Mouse (Mus musculus): Measurements from ENCODE around the gene Cdsn. TPM values are rescaled to one million over a fixed set of nuclear protein-coding genes. Genes with fewer than 3 reads are reported as not detected.

The Cdsn gene
- total RNA-seq, 2 experiments from 2014 or later: 0.25 TPM; not detected in 1

DNA sequence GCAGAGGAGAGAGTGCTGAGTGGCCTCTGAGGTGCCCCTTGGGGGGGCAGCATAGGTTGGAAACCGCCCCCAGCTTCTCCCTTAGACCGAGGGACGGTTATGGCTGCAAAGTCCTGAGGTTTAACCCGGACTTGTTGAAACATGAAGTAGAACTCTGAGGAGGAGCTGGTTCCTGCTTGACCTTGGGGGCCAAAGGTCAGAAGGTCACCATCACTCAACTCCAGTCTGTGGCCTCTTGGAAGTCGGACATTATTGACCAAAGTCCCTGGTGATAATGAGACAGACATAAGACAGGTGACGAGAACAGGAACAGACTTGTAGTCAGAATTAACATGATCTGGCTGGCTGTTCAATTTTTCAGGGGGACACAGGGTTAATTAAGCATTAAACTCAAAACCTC, 37.2 kb upstream of the Cdsn start:
- Histone ChIP-seq H3K4me3 (no peak overlapping the region), H3K27ac (no peak overlapping the region)
- DNase-seq (ENCODE audit: low spot score in 2 of 2): no peak
- TF ChIP-seq CTCF (conservative IDR thresholded peaks at IDR 0.05): no peak

- no peak for TF ChIP-seq CTCF (conservative IDR thresholded peaks at IDR 0.05)
- DNase-seq (ENCODE audit: low spot score in 2 of 2): no peak
- peak overlapping the region; percentile 71 for H3K4me3 ChIP-seq
- no peak overlapping the region for H3K27ac ChIP-seq
Observed at GRCm38 (mm10) chr17:35515911-35516640, 35.9 kb upstream of the Cdsn start.

DNA sequence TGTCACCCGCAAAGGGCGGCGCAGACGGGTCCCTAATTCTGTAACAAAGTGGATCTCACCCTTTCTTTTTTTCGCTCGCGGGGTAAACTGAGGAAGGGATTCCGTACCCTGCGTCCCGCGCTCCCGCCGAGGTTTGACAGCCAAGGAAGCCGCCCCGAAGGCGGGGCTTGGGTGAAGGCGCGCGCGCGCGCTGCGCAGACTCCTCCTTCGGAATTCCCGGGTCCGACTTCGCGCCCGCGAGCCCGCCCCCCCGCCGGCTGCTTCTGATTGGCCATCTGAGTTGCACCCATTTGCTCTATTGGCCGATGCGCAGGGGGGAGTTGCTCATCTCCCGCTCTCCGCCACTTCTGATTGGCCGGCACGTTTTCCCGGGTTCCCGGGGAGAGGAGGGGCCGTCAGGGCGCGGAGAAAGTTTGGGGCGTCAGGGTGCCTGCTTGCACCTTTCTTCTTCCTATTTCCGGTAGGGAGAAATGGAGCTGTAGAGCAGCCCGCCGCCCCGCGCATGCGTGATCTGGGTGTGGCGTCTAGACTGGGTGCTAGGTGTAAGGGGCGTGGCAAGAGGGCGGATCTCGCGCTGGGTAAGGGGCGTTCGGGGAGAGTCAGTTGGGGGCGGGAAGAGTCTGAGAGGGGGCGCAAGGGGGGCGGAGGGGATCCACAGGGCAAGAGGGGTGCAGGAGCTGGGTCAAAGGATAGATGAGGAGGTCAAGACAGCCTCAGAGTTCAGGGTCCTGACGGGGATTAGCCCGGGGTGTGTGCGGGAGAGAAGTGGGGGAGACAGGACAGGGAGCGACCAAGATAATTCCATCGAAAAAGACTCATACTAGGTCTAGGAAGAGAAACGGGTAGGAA, 35.1 kb upstream of the Cdsn start, which contains the start of the genes Tcf19 and Cchcr1:
Gene Tcf19, minus strand, starts transcription at position 173 of the 849 bp plus-strand sequence.
Gene Cchcr1, plus strand, starts transcription at position 449 of the 849 bp plus-strand sequence.
- Histone ChIP-seq H3K27ac (no peak within 1 kb of the TSS), H3K4me3 (peak within 1 kb of the TSS; percentile 71)
- peak; percentile 35 for TF ChIP-seq CTCF (conservative IDR thresholded peaks at IDR 0.05)
- DNase-seq (ENCODE audit: low spot score in 2 of 2): peak; percentile 94 to 96

DNA sequence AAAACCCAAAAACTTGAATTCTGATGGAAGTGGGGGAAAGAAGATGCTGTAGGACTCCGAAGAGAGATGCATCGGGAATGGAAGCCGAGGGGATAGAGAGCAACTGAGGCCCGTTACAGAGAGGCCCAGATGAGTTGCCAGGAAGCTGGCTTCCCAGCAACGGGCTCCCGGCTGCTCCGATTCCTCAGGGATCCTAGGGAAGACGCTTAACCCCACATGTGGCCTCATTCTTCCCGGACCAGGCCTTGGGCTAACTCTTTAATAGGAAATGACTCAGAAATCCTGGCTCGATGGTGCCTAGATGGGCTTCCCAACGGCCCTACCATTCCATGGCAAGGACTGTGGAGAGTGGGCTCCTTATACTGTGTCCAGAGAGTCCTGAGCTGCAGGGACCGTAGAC, 34.4 kb upstream of the Cdsn start:
- DNase-seq (ENCODE audit: low spot score in 2 of 2): no peak
- no peak overlapping the region for H3K27ac ChIP-seq
- H3K4me3 ChIP-seq: peak overlapping the region; percentile 71
- TF ChIP-seq CTCF (conservative IDR thresholded peaks at IDR 0.05): no peak

DNA sequence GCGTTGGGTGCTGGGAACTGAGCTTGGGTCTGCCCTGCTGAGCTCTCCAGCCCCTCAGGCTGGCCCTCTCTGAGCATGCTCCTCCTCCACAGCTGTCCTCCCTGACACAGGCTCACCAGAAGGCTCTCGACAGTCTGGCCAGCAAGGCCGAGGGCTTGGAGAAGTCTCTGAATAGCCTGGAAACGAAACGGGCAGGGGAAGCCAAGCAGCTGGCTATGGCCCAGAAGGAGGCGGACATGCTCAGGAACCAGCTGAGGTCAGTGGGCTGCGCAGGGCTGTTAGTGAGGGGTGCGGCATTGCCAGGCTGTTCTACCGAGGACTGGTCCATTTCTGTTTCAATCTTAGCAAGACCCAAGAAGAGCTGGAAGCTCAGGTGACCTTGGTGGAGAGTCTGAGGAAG, 27.6 kb upstream of the Cdsn start:
- no peak for TF ChIP-seq CTCF (conservative IDR thresholded peaks at IDR 0.05)
- Histone ChIP-seq H3K4me3 (no peak overlapping the region), H3K27ac (no peak overlapping the region)
- no peak for DNase-seq (ENCODE audit: low spot score in 2 of 2)

GRCm38 (mm10) chr17:35526644-35527043, 25.3 kb upstream of the Cdsn start:
- Histone ChIP-seq H3K27ac (no peak overlapping the region), H3K4me3 (no peak overlapping the region)
- no peak for TF ChIP-seq CTCF (conservative IDR thresholded peaks at IDR 0.05)
- DNase-seq (ENCODE audit: low spot score in 2 of 2): no peak

- no peak for DNase-seq (ENCODE audit: low spot score in 2 of 2)
- Histone ChIP-seq H3K27ac (no peak overlapping the region), H3K4me3 (no peak overlapping the region)
- TF ChIP-seq CTCF (conservative IDR thresholded peaks at IDR 0.05): no peak
Observed at GRCm38 (mm10) chr17:35532360-35532759, 19.6 kb upstream of the Cdsn start.

DNA sequence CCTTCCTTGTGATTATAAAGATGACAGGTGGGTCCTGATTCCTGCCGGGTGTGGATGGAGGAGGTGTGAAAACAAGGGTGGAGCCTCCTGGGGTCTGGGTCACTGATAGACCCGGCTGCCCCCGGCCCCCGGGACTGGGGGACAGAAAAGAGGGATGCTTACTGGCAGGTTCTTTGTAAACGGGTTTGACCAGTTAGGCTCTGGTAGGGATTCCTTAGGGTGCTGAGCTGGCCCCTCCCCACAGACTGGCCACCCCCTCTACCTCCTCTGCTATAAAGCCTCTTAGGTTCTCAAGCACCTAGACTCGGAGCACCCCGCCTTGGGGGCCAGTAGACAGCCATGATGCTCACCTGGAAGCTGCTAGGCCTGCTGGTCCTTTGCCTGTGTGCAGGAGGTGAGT, 19.0 kb upstream of the Cdsn start, which contains the start of gene Psors1c2:
Gene Psors1c2, plus strand, starts transcription at position 301 of the 400 bp plus-strand sequence.
- no peak for DNase-seq (ENCODE audit: low spot score in 2 of 2)
- Histone ChIP-seq H3K4me3 (no peak within 1 kb of the TSS), H3K27ac (no peak within 1 kb of the TSS)
- no peak for TF ChIP-seq CTCF (conservative IDR thresholded peaks at IDR 0.05)

- peak; percentile 98 for TF ChIP-seq CTCF (conservative IDR thresholded peaks at IDR 0.05)
- DNase-seq (ENCODE audit: low spot score in 2 of 2): peak; percentile 81 to 87
- peak overlapping the region; percentile 50 for H3K4me3 ChIP-seq
- peak overlapping the region; percentile 77 for H3K27ac ChIP-seq
Observed at GRCm38 (mm10) chr17:35534343-35534742, 17.6 kb upstream of the Cdsn start.

- no peak overlapping the region for H3K4me3 ChIP-seq
- H3K27ac ChIP-seq: no peak overlapping the region
- DNase-seq (ENCODE audit: low spot score in 2 of 2): no peak
- TF ChIP-seq CTCF (conservative IDR thresholded peaks at IDR 0.05): no peak
Observed at GRCm38 (mm10) chr17:35537421-35537820, 14.5 kb upstream of the Cdsn start.

GRCm38 (mm10) chr17:35538476-35538875, 13.5 kb upstream of the Cdsn start:
- no peak for DNase-seq (ENCODE audit: low spot score in 2 of 2)

DNA sequence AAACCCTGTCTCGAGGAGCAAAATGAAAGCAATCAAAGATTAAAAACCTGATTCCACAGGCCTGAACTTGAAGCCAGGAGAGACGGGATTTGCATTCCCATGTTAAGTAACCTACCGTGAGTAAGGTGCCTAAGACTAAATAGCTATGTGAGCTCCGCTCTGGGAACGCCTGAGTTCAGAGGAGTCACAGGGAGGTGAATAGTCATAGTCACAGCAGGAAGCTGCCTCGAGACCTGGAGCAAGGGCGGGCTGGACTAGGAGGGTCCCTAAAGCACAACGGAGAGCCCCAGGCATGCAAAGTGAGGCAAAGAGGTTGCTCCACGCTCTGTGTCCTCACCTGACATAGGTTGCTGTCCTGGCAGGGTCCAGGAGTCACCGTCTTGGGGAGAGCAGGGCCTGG, 12.4 kb upstream of the Cdsn start:
- no peak for TF ChIP-seq CTCF (conservative IDR thresholded peaks at IDR 0.05)
- no peak for DNase-seq (ENCODE audit: low spot score in 2 of 2)
- H3K27ac ChIP-seq: no peak overlapping the region
- no peak overlapping the region for H3K4me3 ChIP-seq

More at GRCm38 (mm10) chr17:35538476-35538875, 13.5 kb upstream of the Cdsn start:
- TF ChIP-seq CTCF (conservative IDR thresholded peaks at IDR 0.05): no peak
- no peak overlapping the region for H3K27ac ChIP-seq
- H3K4me3 ChIP-seq: no peak overlapping the region

- TF ChIP-seq CTCF (conservative IDR thresholded peaks at IDR 0.05): no peak
- H3K4me3 ChIP-seq: peak overlapping the region; percentile 21; the same call in 1 of the 2 replicates
- H3K27ac ChIP-seq: peak overlapping the region; percentile 71
- no peak for DNase-seq (ENCODE audit: low spot score in 2 of 2)
Observed at GRCm38 (mm10) chr17:35542761-35543411, 9.0 kb upstream of the Cdsn start.

Data from layer of hippocampus, adult 2 months (tissue).